In the genomic region with DNA sequence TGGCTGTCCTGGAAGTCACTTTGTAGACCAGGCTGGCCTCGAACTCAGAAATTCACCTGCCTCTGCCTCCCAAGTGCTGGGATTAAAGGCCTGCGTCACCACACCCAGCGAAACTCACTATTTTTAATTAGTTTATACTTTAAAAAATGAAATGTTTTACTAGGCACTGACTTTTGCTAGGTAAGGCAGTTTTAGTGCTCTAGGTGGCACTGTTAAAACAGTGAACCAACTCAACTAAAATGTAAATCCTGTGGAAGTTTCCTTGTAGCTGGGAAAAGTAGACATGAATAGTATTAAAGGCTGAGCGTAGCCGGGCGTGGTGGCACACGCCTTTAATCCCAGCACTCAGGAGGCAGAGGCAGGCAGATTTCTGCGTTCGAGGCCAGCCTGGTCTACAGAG, we compare ENCODE assay signal across 7 mouse cellular contexts. TPM values are rescaled to one million over a fixed set of nuclear protein-coding genes. Genes with fewer than 3 reads are reported as not detected.
DNase-seq lines count a peak whose midpoint lies in the region; ATAC-seq and TF ChIP-seq lines count a peak whose summit lies in the region.
"Not testable (repeated sequence)": the region's sequence is repeated elsewhere in the genome, so short reads cannot be mapped to it uniquely, and the experiment has no call there.
"Had no signal": no experiment of that assay in that cellular context is flagged by ENCODE, and none has a peak within 500 bp of the region (broad histone marks: within the 10 kb centered on the region; RNA-seq: fewer than 3 reads in every experiment).

No protein-coding gene starts in this region.

- H3K36me3 ChIP-seq in ES-E14 (ENCODE audit: control insufficient read depth, insufficient read depth, low read length, poor library complexity, severe bottlenecking); hindbrain, postnatal 0 days (ENCODE audit: insufficient read depth, low read length); liver, postnatal 0 days (replicated peaks; ENCODE audit: insufficient read depth, low read length): not testable (repeated sequence)

- 91% methylated on average over 9 of the region's 9 CpGs for WGBS in hindbrain, postnatal 0 days
- WGBS in liver, postnatal 0 days (ENCODE audit: insufficient replicate concordance) = 79% methylated on average over 9 of the region's 9 CpGs

- not testable (repeated sequence) for H3K4me2 ChIP-seq in hindbrain, postnatal 0 days (ENCODE audit: low read depth, low read length); liver, postnatal 0 days (ENCODE audit: low read depth, low read length)

- not testable (repeated sequence) for TF ChIP-seq CTCF in bone marrow macrophage, adult 2 months (IDR thresholded peaks at IDR 0.05; ENCODE audit: low read depth, low read length); liver, postnatal 0 days (IDR thresholded peaks at IDR 0.05; ENCODE audit: low read depth)
- TF ChIP-seq CTCF in hindbrain, postnatal 0 days (IDR thresholded peaks at IDR 0.05; ENCODE audit: low read depth) = peak; percentile 9; the same call in 1 of the 2 replicates

- H3K9me3 ChIP-seq in ES-E14 (ENCODE audit: control insufficient read depth, insufficient read depth, low read depth, low read length); hindbrain, postnatal 0 days (ENCODE audit: low read length); liver, postnatal 0 days (ENCODE audit: low read length): not testable (repeated sequence)

- ATAC-seq in hindbrain, postnatal 0 days; liver, postnatal 0 days: not testable (repeated sequence)

- peak; percentile 61 to 66 for DNase-seq in B cell, adult 2 months
- DNase-seq in ES-E14 (ENCODE audit: low read depth, low spot score); hindbrain, postnatal 0 days (ENCODE audit: low spot score); liver, postnatal 0 days: not testable (repeated sequence)
- DNase-seq in naive thymus-derived CD4-positive, alpha-beta T cell, adult 2 months (ENCODE audit: low read depth) = peak; percentile 38

- in situ Hi-C loops in ES-E14 (cut with MboI; ENCODE audit: low sequenced_read_pairs in 2 of 2, unreplicated experiment in 2 of 2) = not testable (repeated sequence)

- H3K27me3 ChIP-seq in hindbrain, postnatal 0 days (ENCODE audit: insufficient read depth, low read length); liver, postnatal 0 days (ENCODE audit: insufficient read depth, low read length): not testable (repeated sequence)

- not testable (repeated sequence) for TF ChIP-seq POLR2A in bone marrow macrophage, adult 2 months (IDR thresholded peaks at IDR 0.05; ENCODE audit: borderline replicate concordance, low read depth, low read length)

- H3K9ac ChIP-seq in ES-E14 (ENCODE audit: insufficient read depth, low read depth, low read length, poor library complexity, severe bottlenecking) = peak overlapping the region; percentile 46; the same call in 1 of the 2 replicates
- not testable (repeated sequence) for H3K9ac ChIP-seq in hindbrain, postnatal 0 days (replicated peaks; ENCODE audit: low read length); liver, postnatal 0 days (replicated peaks)

- H3K4me1 ChIP-seq in ES-E14 (ENCODE audit: control insufficient read depth in 2 of 2, insufficient read depth in 2 of 2, low read length in 2 of 2, poor library complexity in 1 of 2) = peaks cover 8 to 19% of the 10 kb centered on the region in 2 experiments; a peak in 3 of 4 replicates
- H3K4me1 ChIP-seq in bone marrow macrophage, adult 2 months (ENCODE audit: control insufficient read depth, insufficient read depth, low read length) = peaks cover 79% of the 10 kb centered on the region
- H3K4me1 ChIP-seq in hindbrain, postnatal 0 days (ENCODE audit: insufficient read depth, low read length) = not testable (repeated sequence)
- H3K4me1 ChIP-seq in liver, postnatal 0 days (ENCODE audit: insufficient read depth) = peaks cover 27% of the 10 kb centered on the region

- H3K27ac ChIP-seq in ES-E14 (ENCODE audit: insufficient read depth, low read depth, low read length, poor library complexity, severe bottlenecking) = peak overlapping the region; percentile 100
- peak overlapping the region; percentile 22; the same call in 1 of the 2 replicates for H3K27ac ChIP-seq in bone marrow macrophage, adult 2 months (ENCODE audit: insufficient read depth, low read depth, low read length)
- H3K27ac ChIP-seq in hindbrain, postnatal 0 days = not testable (repeated sequence)
- H3K27ac ChIP-seq in liver, postnatal 0 days (ENCODE audit: low read depth) = peak overlapping the region; percentile 71

- not testable (repeated sequence) for H3K4me3 ChIP-seq in ES-E14 (ENCODE audit: insufficient read depth in 1 of 2, low read depth in 1 of 2, low read length in 2 of 2, poor library complexity in 1 of 2, severe bottlenecking in 1 of 2); bone marrow macrophage, adult 2 months (ENCODE audit: insufficient read depth, low read length); hindbrain, postnatal 0 days (ENCODE audit: low read length); liver, postnatal 0 days (ENCODE audit: low read depth, low read length)

- TF ChIP-seq EP300 in liver, postnatal 0 days (IDR thresholded peaks at IDR 0.05; ENCODE audit: low read depth) = not testable (repeated sequence)

RNA-seq across cellular contexts. Expression of a gene that starts 18.6 kb away (rescaled TPM):
- total RNA-seq in ES-E14 (2012; rRNA removed) = 51.7 and 95.7 TPM in 2 replicates
- 21.3 and 25.2 TPM in 2 replicates for polyA plus RNA-seq in bone marrow macrophage, adult 2 months (2012; ENCODE audit: insufficient read depth, insufficient read length, missing spikeins)
- 145 and 157 TPM in 2 replicates for total RNA-seq in hindbrain, postnatal 0 days (2014; rRNA removed)
- 136 and 141 TPM in 2 replicates for polyA plus RNA-seq in hindbrain, postnatal 0 days (2015; fragmentation: Nextera tagmentation; extraction: Ambion mirVana)
- 5.6 and 6.7 TPM in 2 replicates for polyA plus RNA-seq in liver, postnatal 0 days (2015; fragmentation: Nextera tagmentation; extraction: Ambion mirVana)

RNA-seq across cellular contexts. Expression of a gene that starts 22.0 kb away (rescaled TPM):
- 72.6 and 112 TPM in 2 replicates for total RNA-seq in ES-E14 (2012; rRNA removed)
- polyA plus RNA-seq in bone marrow macrophage, adult 2 months (2012; ENCODE audit: insufficient read depth, insufficient read length, missing spikeins) = 60.5 and 71.3 TPM in 2 replicates
- 11.4 and 17.0 TPM in 2 replicates for total RNA-seq in hindbrain, postnatal 0 days (2014; rRNA removed)
- polyA plus RNA-seq in hindbrain, postnatal 0 days (2015; fragmentation: Nextera tagmentation; extraction: Ambion mirVana) = 3.2 and 4.8 TPM in 2 replicates
- polyA plus RNA-seq in liver, postnatal 0 days (2015; fragmentation: Nextera tagmentation; extraction: Ambion mirVana) = 8.4 and 8.5 TPM in 2 replicates

RNA-seq across cellular contexts. Expression of a gene that starts 41.4 kb away (rescaled TPM):
- 6.2 and 8.4 TPM in 2 replicates for total RNA-seq in ES-E14 (2012; rRNA removed)
- 1.5 and 1.8 TPM in 2 replicates for polyA plus RNA-seq in bone marrow macrophage, adult 2 months (2012; ENCODE audit: insufficient read depth, insufficient read length, missing spikeins)
- total RNA-seq in hindbrain, postnatal 0 days (2014; rRNA removed) = 11.9 and 13.8 TPM in 2 replicates
- 9.1 and 9.7 TPM in 2 replicates for polyA plus RNA-seq in hindbrain, postnatal 0 days (2015; fragmentation: Nextera tagmentation; extraction: Ambion mirVana)
- polyA plus RNA-seq in liver, postnatal 0 days (2015; fragmentation: Nextera tagmentation; extraction: Ambion mirVana) = 2.8 and 3.1 TPM in 2 replicates
- polyA plus RNA-seq: inflammation-experienced regulatory T-cells, adult 6 months had no signal
